Mouse (Mus musculus) brain, embryonic 14.5 days (tissue): ENCODE data around the gene Adamts16. TPM values are rescaled to one million over a fixed set of nuclear protein-coding genes. Genes with fewer than 3 reads are reported as not detected.
"Not testable (repeated sequence)": the region's sequence is repeated elsewhere in the genome, so short reads cannot be mapped to it uniquely, and the experiment has no call there.

ENCODE experiments used
- DNase-seq: peaks from one replicate; pipeline ENCODE4 v3.0.0-alpha.2; 2011; ENCODE audit warnings: low read depth
- CTCF ChIP-seq: fragments of 200-500 bp; IDR thresholded peaks from 2 replicates; pipeline ENCODE4 v1.5.1; 2012; ENCODE audit warnings: inconsistent platforms, mild to moderate bottlenecking, moderate library complexity, borderline replicate concordance; ENCODE audit not compliant: insufficient read depth, insufficient read length; ENCODE audit errors: extremely low read depth
- POLR2A ChIP-seq: fragments of 200-500 bp; IDR thresholded peaks from 2 replicates; pipeline ENCODE4 v1.6.1; 2012; ENCODE audit warnings: mild to moderate bottlenecking, inconsistent platforms, borderline replicate concordance; ENCODE audit not compliant: poor library complexity, insufficient read depth, insufficient read length, severe bottlenecking; ENCODE audit errors: extremely low read depth
- polyA plus RNA-seq: library from polyadenylated mRNA; depleted of rRNA; stranded (reverse); fragments of >200 nt; gene quantifications from 2 replicates; pipeline ENCODE4 v1.2.3, GENCODE M21; 2012; rRNA removed

The Adamts16 gene
- 2.1 and 4.0 TPM in 2 replicates for polyA plus RNA-seq

DNA sequence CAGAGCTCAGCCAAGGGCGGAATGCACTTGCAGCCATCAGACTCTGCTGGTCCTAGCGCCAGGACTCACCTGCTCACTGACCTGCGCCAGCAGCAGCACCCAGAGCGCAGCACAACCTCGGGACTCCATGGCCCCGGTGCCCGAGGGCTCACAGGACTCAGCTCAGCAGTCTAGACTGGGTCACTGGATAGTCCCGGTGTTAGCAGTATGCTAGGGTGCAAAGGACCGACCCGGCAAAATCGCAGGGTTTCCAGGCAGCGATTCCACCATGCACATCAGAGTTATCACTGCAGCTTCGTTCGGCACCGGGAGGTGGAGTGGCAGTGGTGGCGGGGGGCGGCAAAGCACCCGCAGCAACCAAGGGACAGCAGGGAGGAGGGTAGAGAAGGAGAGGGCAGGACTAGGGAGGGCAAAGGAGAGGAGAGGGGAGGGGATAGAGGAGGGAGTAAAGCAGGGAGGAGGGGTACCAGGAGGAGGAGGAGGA is at the start of gene Adamts16:
Gene Adamts16, minus strand, starts transcription at position 391 of the 484 bp plus-strand sequence.
- peak; percentile 11; the same call in 1 of the 2 replicates for TF ChIP-seq CTCF
- no peak for TF ChIP-seq POLR2A
- peak; percentile 29 for DNase-seq

DNA sequence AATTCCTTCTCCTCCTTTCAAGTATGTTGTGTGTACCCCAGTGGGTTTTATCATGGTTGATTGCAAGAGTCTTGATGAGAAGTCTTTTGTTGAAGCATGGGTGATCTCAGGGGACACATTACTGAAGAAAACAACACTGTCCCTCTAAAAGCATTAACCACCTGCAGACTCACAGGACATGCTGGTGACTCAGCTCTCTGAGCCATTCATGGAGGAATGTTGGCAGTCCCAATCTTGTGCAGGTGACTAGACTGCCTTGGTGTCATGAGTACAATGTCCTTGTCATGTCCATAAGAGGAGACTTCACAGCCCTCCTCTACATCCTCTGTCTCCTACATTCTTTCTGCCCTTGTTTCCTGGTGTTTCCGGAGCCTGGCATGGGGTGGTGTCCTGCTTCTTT is 45.5 kb upstream of the Adamts16 start:
- TF ChIP-seq POLR2A: no peak
- no peak for TF ChIP-seq CTCF
- DNase-seq: no peak

DNA sequence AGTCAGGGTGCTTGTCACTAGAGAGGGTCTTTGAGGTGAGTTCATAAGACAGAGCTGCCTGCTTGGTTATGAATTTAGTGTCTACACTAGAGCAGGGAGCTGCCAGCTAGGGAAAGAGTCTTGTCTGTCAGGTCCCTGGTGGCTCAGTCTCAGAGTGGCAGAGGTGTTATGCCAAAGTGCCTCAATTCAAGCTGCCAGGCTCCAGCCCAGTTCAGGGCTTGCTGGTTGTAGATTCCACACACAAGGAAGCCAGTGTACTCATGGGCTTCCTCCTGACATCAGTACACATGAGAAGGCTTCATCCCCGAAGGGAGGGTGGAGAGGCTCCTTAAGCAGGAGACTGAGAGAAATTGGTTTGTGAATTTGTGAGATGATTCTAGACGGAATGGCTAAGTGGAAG is 43.4 kb upstream of the Adamts16 start:
- TF ChIP-seq POLR2A (no peak), CTCF (no peak)
- no peak for DNase-seq

DNA sequence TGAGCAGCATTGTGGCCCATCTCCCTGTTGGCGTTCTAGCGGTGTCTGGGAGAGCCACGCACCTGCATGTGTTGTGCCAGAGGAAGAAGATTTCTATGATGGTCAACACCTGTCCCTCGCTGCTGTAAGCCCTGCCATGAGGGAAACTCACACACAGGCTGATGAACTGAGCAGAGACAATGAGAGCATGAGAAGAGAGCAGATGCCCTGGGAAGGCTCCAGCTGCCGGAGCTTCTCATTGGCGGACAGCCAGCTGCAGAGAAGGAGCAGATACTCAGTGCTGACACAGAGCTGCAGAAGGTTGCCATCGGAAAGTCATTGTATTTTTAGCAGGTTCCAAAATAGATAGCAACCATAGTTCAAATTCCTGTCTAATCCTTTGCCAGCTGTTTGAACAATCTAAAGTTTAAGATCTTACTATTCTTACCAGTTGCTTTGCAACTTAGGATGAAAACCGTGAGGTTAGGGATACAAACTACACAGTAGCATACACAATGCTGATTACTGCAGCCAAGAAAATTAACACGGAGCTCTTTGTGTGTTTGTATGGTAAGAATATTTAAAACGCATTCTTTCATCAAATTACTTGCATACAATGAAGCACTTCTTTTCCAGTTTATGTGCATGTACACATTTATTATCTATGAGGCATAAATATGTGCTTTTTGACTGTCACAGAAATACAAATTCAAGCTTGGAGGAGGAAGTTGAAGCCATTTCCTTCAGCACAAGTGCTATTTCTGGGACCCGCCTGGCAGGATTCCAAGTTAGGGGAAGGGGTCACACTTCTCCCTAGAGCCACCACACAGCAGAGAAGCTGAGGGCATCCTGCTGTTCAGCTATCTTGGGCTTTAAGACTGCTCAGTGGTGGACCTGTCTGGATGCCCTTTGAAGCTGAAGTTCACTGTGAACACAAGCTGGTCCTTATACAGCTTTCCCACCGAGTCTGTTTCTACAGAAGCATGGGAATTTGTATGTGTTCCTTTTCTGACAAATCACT is 42.6 kb upstream of the Adamts16 start:
- peak; percentile 85 for DNase-seq
- TF ChIP-seq POLR2A (no peak), CTCF (no peak)

DNA sequence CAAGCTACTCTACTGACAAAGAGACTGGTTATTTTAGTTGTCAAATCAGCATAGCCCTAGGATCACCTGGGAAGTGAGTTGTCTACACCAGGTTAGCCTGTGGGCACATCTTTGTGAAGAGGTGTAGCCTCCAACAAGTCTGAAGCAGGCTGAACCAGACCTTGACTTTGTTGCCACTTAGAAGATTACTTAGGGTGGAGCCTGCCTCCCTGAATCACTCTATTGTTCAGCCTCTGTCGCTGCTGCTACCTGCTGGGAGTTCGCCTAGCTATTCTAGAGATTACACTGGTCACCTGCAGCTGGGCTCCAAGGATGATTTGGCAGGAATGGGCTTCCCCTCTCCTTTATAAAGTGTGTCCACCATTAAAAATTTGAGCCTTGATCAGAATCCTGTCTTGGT is 38.4 kb upstream of the Adamts16 start:
- DNase-seq: not testable (repeated sequence)

DNA sequence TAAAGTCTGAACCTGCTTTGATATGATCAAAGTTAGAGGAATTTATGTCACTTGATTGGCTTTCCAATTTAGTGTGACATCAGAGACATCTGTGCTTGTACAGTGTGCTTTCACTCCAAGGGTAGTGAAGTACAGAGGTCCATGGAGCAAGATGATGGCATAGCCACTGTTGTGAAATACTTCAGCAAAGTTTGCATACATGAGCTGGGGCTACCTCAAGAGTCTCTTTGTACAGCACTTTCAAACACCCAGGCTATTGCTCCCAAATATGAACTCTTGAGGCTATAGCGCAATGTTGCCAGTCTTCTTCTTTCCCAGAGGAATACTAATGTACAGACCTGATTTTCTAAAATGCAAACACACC is 35.9 kb upstream of the Adamts16 start:
- no peak for DNase-seq
- TF ChIP-seq POLR2A: no peak
- TF ChIP-seq CTCF: no peak

DNA sequence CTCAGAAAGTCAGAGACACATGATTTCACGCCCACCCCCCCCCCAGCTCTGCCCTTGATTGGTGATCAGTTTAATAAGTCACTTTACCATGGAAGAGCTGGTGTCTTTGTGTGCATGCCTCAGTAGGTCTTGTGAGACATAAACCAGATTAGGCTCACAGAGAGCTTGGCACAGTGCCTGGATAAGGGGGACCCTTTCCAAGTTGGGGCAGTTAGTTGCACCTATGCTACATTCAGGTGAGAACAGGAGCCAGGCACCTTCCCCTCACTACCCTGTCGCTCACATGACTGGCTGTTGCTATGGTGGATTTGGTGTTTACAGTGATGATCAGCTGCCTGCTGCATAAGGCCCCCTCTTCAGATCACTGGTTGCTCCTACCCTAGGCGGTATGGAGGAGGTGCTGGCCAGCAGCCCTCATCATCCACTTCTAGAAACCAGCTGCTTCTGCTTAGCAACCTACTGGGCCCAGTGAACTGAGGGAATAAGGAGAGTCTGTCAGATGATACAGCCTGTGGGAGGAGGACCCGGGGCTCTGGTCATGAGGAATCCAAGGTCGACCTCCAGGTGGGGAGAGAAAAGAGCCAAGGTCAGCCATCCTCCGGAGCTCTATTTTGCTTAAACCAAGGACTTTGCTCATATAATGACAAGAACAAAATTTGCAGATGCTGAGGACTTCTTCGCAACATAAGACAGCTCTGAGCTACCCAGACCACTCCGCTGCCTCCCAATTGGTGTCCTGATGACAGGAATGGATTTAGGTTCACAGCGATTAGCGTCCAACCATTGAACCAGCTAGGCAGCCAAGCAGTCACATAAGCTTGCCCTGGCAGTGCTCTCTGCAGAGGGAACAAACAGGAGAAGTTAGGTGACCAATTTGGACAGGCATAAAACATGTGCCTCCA is 35.3 kb upstream of the Adamts16 start:
- DNase-seq: peak; percentile 28
- TF ChIP-seq CTCF (no peak), POLR2A (no peak)

DNA sequence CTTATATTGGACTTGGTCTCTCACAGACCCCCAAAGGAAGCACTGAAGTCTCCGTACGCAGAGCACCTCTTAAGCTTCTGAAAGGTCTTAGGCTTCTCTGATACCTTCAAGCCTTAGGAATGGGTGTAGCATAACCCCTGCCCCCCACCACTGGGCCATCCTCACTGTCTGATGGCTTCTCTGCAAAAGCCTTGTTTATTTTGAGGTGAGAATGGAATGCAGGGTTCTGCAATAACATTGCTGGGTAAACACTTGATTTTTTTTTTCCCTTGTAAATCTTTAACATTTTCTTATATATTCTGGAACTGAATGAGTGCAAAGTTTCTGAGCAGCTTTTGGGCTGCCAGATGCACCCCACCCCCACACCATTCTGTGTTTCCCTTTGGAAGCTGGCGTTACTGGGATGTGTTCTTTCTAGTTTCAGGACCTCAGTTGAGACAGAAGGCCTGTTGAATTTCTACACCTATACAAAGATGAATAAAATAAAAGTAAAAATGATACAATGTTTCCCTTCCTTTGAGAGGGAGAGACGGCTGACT is 33.9 kb upstream of the Adamts16 start:
- TF ChIP-seq CTCF (no peak), POLR2A (no peak)
- DNase-seq: no peak

DNA sequence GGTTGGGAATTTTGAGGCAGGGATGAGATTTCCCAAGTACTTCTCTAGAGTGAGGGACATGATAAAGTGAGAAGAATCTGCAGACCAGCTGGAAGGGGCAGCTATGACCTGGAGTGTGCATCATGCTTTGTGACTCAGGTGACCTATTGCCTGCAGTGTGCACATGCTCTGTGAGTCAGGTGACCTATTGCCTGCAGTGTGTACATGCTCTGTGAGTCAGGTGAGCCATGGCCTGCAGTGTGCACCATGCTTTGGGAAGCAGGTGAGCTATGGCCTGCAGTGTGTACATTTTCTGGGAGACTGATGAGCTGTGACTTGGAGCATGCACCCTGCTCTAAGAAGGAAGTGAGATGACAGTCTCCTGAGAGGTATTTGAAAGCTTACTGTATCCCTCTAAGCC is 33.1 kb upstream of the Adamts16 start:
- TF ChIP-seq CTCF (no peak), POLR2A (no peak)
- DNase-seq: no peak

DNA sequence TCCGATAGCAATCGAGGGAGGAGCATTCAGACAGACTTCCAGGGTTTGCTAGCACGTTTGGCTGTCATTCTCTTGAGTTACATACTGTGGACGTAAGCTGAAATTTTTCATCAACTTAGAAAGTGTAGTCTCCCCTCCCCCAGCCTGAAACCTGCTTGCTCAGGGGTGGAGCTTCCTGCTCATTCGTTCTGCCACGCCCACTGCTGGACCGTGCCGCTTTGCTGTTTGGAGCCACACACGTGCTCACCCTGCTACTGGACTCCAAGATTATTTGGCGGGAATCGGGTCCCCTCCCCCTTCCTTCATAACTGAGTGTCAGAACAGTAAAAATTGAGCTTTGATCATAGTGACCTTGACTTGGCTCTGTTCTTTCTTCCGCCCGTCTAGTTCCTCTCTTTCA is 32.2 kb upstream of the Adamts16 start:
- DNase-seq: not testable (repeated sequence)

DNA sequence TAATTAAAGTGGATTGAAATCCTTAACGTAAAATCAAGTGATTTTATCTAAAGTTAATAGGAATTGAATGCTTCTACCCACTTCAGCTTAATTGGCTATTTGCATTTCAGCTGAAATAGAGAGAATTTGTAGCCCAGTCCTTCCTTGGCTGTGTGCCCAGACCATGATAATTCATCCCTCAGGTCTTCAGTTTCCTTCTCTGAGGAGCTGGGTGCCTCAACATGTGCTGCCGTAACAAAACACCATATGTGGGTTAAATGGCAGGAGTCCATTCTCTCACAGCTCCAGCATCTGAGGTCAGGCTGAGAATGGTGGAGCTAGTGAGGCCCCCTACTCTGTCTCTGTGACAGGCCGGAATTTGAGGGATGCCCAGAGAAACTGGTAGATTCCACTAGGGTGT is 29.4 kb upstream of the Adamts16 start:
- TF ChIP-seq CTCF (no peak), POLR2A (no peak)
- peak; percentile 91 for DNase-seq
